Mouse (Mus musculus): Measurements from ENCODE around the gene Atp8b5. TPM values are rescaled to one million over a fixed set of nuclear protein-coding genes. Genes with fewer than 3 reads are reported as not detected.

Gene Atp8b5
- polyA plus RNA-seq, 1 experiment from 2014 or later: 0.40 TPM

- no peak overlapping the region for H3K4me3 ChIP-seq (replicated peaks)
- WGBS: 92% methylated on average over 10 of the region's 10 CpGs
- H3K4me1 ChIP-seq: peaks cover 37% of the 10 kb centered on the region
- H3K36me3 ChIP-seq (replicated peaks): no peaks in the 10 kb centered on the region
- H3K27me3 ChIP-seq: no peaks in the 10 kb centered on the region
- no peak overlapping the region for H3K9ac ChIP-seq
- no peak overlapping the region for H3K27ac ChIP-seq
- H3K9me3 ChIP-seq: no peaks in the 10 kb centered on the region
- no peak for ATAC-seq (ENCODE audit: low FRiP score)
- no peak overlapping the region for H3K4me2 ChIP-seq
Observed at GRCm38 (mm10) chr4:43404697-43405096, 137.7 kb downstream of the Atp8b5 start.

- Histone ChIP-seq H3K27me3 (no peaks in the 10 kb centered on the region), H3K36me3 (replicated peaks) (no peaks in the 10 kb centered on the region), H3K4me2 (peak overlapping the region; percentile 67), H3K27ac (peak overlapping the region; percentile 91), H3K4me1 (peaks cover 31% of the 10 kb centered on the region), H3K9ac (peak overlapping the region; percentile 72), H3K4me3 (replicated peaks) (peak overlapping the region; percentile 52), H3K9me3 (no peaks in the 10 kb centered on the region)
- peak; percentile 96 for ATAC-seq (ENCODE audit: low FRiP score)
- WGBS: 2% methylated on average over 28 of the region's 28 CpGs
Observed at GRCm38 (mm10) chr4:43406162-43406971, 139.4 kb downstream of the Atp8b5 start.

GRCm38 (mm10) chr4:43407071-43407920, 140.3 kb downstream of the Atp8b5 start:
- WGBS: 72% methylated on average over 12 of the region's 12 CpGs
- Histone ChIP-seq H3K4me1 (peaks cover 28% of the 10 kb centered on the region), H3K27ac (peak overlapping the region; percentile 91), H3K27me3 (no peaks in the 10 kb centered on the region), H3K9ac (peak overlapping the region; percentile 72), H3K9me3 (no peaks in the 10 kb centered on the region), H3K4me2 (peak overlapping the region; percentile 67), H3K4me3 (replicated peaks) (peak overlapping the region; percentile 52), H3K36me3 (replicated peaks) (no peaks in the 10 kb centered on the region)
- 0 out of 2 replicates have a peak, but pooled peaks have one; percentile 51 for ATAC-seq (ENCODE audit: low FRiP score)

- ATAC-seq (ENCODE audit: low FRiP score): no peak
- Histone ChIP-seq H3K4me1 (peaks cover 2% of the 10 kb centered on the region; the same call in 1 of the 2 replicates), H3K4me2 (no peak overlapping the region), H3K27me3 (no peaks in the 10 kb centered on the region), H3K4me3 (replicated peaks) (no peak overlapping the region), H3K9me3 (no peaks in the 10 kb centered on the region), H3K27ac (no peak overlapping the region), H3K36me3 (replicated peaks) (peaks cover 32% of the 10 kb centered on the region), H3K9ac (no peak overlapping the region)
- WGBS: 91% methylated on average over 14 of the region's 14 CpGs
Observed at GRCm38 (mm10) chr4:43414761-43415160, 147.8 kb downstream of the Atp8b5 start.

DNA sequence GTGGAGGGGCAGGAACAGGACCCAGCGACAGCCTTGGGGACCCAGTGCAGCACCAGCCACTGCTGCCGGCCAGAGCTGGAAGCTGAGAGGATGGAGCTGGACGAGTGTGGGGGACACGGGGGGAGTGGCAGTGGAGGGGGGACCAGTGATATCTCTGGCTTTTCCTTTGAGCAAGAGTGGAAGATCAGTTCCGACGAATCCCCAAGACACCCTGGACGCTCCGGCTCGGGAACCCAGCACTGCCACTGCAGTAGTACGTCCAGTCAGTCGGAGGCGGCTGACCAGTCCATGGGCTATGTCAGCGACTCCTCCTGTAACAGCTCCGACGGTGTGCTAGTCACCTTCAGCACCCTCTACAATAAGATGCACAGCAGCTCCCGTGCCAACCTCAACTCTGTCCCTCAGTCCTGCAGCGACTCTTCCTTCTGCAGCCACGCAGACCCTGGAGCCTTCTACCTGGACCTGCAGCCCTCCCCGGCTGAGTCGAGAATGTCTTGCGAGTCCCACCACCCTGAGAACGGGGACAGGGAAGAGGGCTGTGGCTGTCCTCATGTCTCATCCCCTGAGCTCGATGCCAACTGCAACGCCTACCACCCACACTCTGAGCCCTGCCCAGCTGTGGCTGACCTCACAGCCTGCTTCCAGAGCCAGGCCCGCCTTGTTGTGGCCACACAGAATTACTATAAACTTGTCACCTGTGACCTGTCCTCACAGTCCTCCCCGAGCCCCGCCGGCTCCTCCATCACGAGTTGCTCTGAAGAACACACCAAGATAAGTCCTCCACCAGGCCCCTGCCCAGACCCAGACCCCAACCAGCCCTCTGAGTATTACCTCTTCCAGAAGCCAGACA, 148.5 kb downstream of the Atp8b5 start:
- Histone ChIP-seq H3K27ac (no peak overlapping the region), H3K9ac (no peak overlapping the region), H3K4me3 (replicated peaks) (no peak overlapping the region), H3K4me2 (no peak overlapping the region), H3K9me3 (no peaks in the 10 kb centered on the region), H3K36me3 (replicated peaks) (peaks cover 32% of the 10 kb centered on the region), H3K4me1 (no peaks in the 10 kb centered on the region), H3K27me3 (no peaks in the 10 kb centered on the region)
- no peak for ATAC-seq (ENCODE audit: low FRiP score)
- WGBS: 91% methylated on average over 29 of the region's 29 CpGs

- Histone ChIP-seq H3K4me3 (replicated peaks) (no peak overlapping the region), H3K4me1 (no peaks in the 10 kb centered on the region), H3K27me3 (no peaks in the 10 kb centered on the region), H3K9ac (no peak overlapping the region), H3K27ac (no peak overlapping the region), H3K4me2 (no peak overlapping the region), H3K9me3 (no peaks in the 10 kb centered on the region), H3K36me3 (replicated peaks) (peaks cover 32% of the 10 kb centered on the region)
- no peak for ATAC-seq (ENCODE audit: low FRiP score)
- 96% methylated on average over 22 of the region's 22 CpGs for WGBS
Observed at GRCm38 (mm10) chr4:43416071-43416490, 149.1 kb downstream of the Atp8b5 start.

DNA sequence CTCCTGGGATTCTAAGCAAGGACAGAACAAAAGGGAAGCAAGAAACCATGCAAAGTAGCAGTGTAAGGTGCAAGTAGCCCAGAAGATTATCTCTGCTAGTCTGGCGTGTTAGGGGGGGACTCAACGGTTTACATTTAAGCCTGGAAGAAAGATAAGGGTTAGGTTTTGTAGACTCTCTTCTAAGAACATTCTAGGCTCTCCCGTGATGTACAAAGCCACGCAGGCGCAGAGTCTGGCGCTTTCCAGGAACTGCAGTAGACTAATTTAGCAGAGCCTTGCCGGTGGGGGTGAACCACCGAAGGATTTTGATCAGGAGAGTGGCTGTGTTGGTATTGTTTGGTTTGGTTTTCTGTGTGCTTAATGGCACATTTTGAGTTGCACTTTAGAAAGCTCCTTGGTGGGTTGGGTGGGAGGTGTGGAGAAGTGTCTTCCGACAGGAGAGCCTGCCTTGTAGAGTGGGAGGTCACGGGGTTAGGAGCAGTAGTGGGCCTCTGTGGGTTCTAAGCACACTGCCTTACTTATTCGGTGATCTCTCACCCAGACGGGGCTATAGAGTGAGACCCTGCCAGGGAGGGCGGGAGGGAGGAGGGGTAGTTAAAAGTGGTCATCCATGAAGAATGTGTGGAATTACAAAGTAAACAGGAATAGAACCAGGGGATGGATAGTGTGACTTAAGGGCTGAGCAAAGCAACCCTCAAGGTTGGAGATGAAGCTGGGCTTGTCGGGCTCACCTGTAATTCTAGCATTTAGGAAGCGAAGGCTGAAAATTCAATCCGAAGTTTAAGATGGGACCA, 150.5 kb downstream of the Atp8b5 start:
- Histone ChIP-seq H3K4me3 (replicated peaks) (no peak overlapping the region), H3K4me1 (no peaks in the 10 kb centered on the region), H3K27me3 (no peaks in the 10 kb centered on the region), H3K9me3 (no peaks in the 10 kb centered on the region), H3K9ac (no peak overlapping the region), H3K36me3 (replicated peaks) (peaks cover 46% of the 10 kb centered on the region), H3K27ac (no peak overlapping the region), H3K4me2 (no peak overlapping the region)
- 86% methylated on average over 16 of the region's 16 CpGs for WGBS
- ATAC-seq (ENCODE audit: low FRiP score): no peak

GRCm38 (mm10) chr4:43418450-43418849, 151.5 kb downstream of the Atp8b5 start:
- no peaks in the 10 kb centered on the region for H3K4me1 ChIP-seq
- no peaks in the 10 kb centered on the region for H3K9me3 ChIP-seq
- no peak for ATAC-seq (ENCODE audit: low FRiP score)
- H3K4me3 ChIP-seq (replicated peaks): no peak overlapping the region
- H3K27ac ChIP-seq: no peak overlapping the region
- H3K9ac ChIP-seq: no peak overlapping the region
- 81% methylated on average over 4 of the region's 4 CpGs for WGBS
- H3K27me3 ChIP-seq: peaks cover 1% of the 10 kb centered on the region; the same call in 1 of the 2 replicates
- peaks cover 52% of the 10 kb centered on the region for H3K36me3 ChIP-seq (replicated peaks)
- H3K4me2 ChIP-seq: no peak overlapping the region

- Histone ChIP-seq H3K4me2 (no peak overlapping the region), H3K36me3 (replicated peaks) (peaks cover 58% of the 10 kb centered on the region), H3K4me1 (no peaks in the 10 kb centered on the region), H3K27me3 (peaks cover 8% of the 10 kb centered on the region), H3K9ac (no peak overlapping the region), H3K9me3 (no peaks in the 10 kb centered on the region), H3K27ac (no peak overlapping the region), H3K4me3 (replicated peaks) (no peak overlapping the region)
- no peak for ATAC-seq (ENCODE audit: low FRiP score)
- 66% methylated on average over 15 of the region's 15 CpGs for WGBS
Observed at GRCm38 (mm10) chr4:43418973-43419656, 152.2 kb downstream of the Atp8b5 start.

DNA sequence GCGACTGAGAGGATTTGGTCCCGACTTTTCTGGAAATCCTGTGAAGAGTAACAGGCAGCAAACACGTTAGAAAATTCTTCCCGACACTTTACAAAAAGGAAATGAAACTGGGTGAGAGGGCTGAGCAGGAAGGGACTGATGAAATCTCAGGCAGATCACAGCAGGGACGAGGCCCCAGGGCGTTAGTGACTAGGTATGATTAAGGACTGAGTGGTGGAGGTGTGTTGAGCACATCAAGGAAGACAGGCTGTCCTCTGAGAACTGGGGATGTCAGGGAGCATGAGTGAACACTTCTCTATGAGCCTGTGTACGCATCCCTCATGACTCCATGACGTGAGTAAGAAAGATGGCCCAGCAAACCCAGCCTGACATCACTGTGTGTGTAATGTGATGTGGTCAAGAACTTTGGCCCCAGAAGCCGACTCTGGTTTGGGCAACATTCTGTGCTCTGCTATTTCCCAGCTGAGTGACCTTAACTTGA, 152.9 kb downstream of the Atp8b5 start:
- peaks cover 62% of the 10 kb centered on the region for H3K36me3 ChIP-seq (replicated peaks)
- no peak overlapping the region for H3K27ac ChIP-seq
- H3K4me2 ChIP-seq: no peak overlapping the region
- H3K9me3 ChIP-seq: no peaks in the 10 kb centered on the region
- H3K9ac ChIP-seq: no peak overlapping the region
- 76% methylated on average over 9 of the region's 9 CpGs for WGBS
- H3K27me3 ChIP-seq: peaks cover 15% of the 10 kb centered on the region
- no peak overlapping the region for H3K4me3 ChIP-seq (replicated peaks)
- no peaks in the 10 kb centered on the region for H3K4me1 ChIP-seq
- ATAC-seq (ENCODE audit: low FRiP score): no peak

DNA sequence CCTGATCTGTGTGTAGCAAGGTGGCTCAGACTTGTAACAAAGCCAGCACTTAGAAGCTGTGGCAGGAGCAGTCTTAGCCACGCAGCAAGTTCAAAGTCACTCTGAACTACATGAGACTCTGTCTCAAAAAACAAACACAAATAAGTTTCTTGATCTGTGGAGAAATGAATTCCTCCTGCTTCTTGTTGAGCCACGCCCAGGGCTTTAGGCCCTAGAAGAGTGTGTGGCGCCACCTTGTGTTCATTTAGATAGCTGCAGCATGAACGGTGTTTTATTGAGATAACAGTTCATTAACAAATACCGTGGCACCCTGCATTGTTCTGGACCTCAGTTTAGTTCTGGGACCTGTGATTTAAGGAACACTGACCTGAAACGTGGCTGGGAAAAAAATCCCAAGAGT, 153.3 kb downstream of the Atp8b5 start:
- Histone ChIP-seq H3K4me2 (no peak overlapping the region), H3K27ac (no peak overlapping the region), H3K27me3 (peaks cover 20% of the 10 kb centered on the region), H3K9ac (no peak overlapping the region), H3K36me3 (replicated peaks) (peaks cover 62% of the 10 kb centered on the region), H3K4me1 (peaks cover 4% of the 10 kb centered on the region), H3K4me3 (replicated peaks) (no peak overlapping the region), H3K9me3 (no peaks in the 10 kb centered on the region)
- WGBS: 4% methylated on average over 6 of the region's 6 CpGs
- ATAC-seq (ENCODE audit: low FRiP score): peak; percentile 34; the same call in 1 of the 2 replicates
